Comparison of ENCODE assay signal across 8 mouse cellular contexts in genomic region chr2:80579253-80579891, GRCm38 (mm10). TPM values are rescaled to one million over a fixed set of nuclear protein-coding genes. Genes with fewer than 3 reads are reported as not detected.
DNase-seq lines count a peak whose midpoint lies in the region; ATAC-seq and TF ChIP-seq lines count a peak whose summit lies in the region.

No protein-coding gene starts in this region.

- TF ChIP-seq CTCF in hindbrain, postnatal 0 days (IDR thresholded peaks at IDR 0.05; ENCODE audit: low read depth): no peak

- H3K4me3 ChIP-seq in heart, embryonic 13.5 days: peak overlapping the region; percentile 97
- peak overlapping the region; percentile 92 for H3K4me3 ChIP-seq in hindbrain, postnatal 0 days (ENCODE audit: low read length)

- H3K4me2 ChIP-seq in heart, embryonic 13.5 days: peak overlapping the region; percentile 84
- peak overlapping the region; percentile 67 for H3K4me2 ChIP-seq in hindbrain, postnatal 0 days (ENCODE audit: low read depth, low read length)

- intact Hi-C loops in heart, postnatal 36 days (cut with DNase I): no loop called here

- H3K4me1 ChIP-seq in heart, embryonic 13.5 days: peaks cover 34% of the 10 kb centered on the region
- peaks cover 10% of the 10 kb centered on the region for H3K4me1 ChIP-seq in hindbrain, postnatal 0 days (ENCODE audit: insufficient read depth, low read length)

- no peak for DNase-seq in heart, postnatal 36 days
- DNase-seq in hindbrain, postnatal 0 days (ENCODE audit: low spot score): no peak
- DNase-seq in urinary bladder, postnatal 14 days (ENCODE audit: low spot score): no peak
- no peak for DNase-seq in layer of hippocampus, postnatal 10 days (ENCODE audit: low spot score in 2 of 2)

- peak overlapping the region; percentile 71 for H3K9ac ChIP-seq in heart, embryonic 13.5 days
- H3K9ac ChIP-seq in hindbrain, postnatal 0 days (replicated peaks; ENCODE audit: low read length): no peak overlapping the region

- ATAC-seq in heart, embryonic 13.5 days (ENCODE audit: extremely low read depth, insufficient number of reproducible peaks, low FRiP score, low TSS enrichment): no peak
- ATAC-seq in common myeloid progenitor, adult 5-6 weeks (replicated peaks; ENCODE audit: low read depth, poor library complexity, severe bottlenecking): peak; percentile 50
- ATAC-seq in hindbrain, postnatal 0 days: no peak
- ATAC-seq in monocyte, adult 5-6 weeks (replicated peaks; ENCODE audit: insufficient number of reproducible peaks, low FRiP score, low TSS enrichment, poor library complexity, severe bottlenecking): peak; percentile 57
- ATAC-seq in erythroid progenitor cell, adult 5-6 weeks (replicated peaks; ENCODE audit: low FRiP score, poor library complexity, severe bottlenecking): no peak

- no peak overlapping the region; the same call in 1 of the 2 replicates for H3K27ac ChIP-seq in heart, embryonic 13.5 days (replicated peaks)
- no peak overlapping the region for H3K27ac ChIP-seq in hindbrain, postnatal 0 days

- H3K27me3 ChIP-seq in heart, embryonic 13.5 days (replicated peaks): no peaks in the 10 kb centered on the region
- no peaks in the 10 kb centered on the region for H3K27me3 ChIP-seq in hindbrain, postnatal 0 days (ENCODE audit: insufficient read depth, low read length)

- H3K9me3 ChIP-seq in heart, embryonic 13.5 days: 0 out of 2 replicates have a peak, but pooled peaks cover 6% of the 10 kb centered on the region
- no peaks in the 10 kb centered on the region for H3K9me3 ChIP-seq in hindbrain, postnatal 0 days (ENCODE audit: low read length)

- no peaks in the 10 kb centered on the region for H3K36me3 ChIP-seq in heart, embryonic 13.5 days
- H3K36me3 ChIP-seq in hindbrain, postnatal 0 days (ENCODE audit: insufficient read depth, low read length): no peaks in the 10 kb centered on the region

- WGBS in heart, embryonic 13.5 days: 38% methylated on average over 6 of the region's 6 CpGs
- WGBS in hindbrain, postnatal 0 days: 42% methylated on average over 6 of the region's 6 CpGs

RNA-seq across cellular contexts. Expression of gene Nckap1, which starts 1.8 kb away (rescaled TPM):
- 48.8 and 50.3 TPM in 2 replicates for polyA plus RNA-seq in heart, embryonic 13.5 days (2015; fragmentation: Nextera tagmentation; extraction: Ambion mirVana)
- 10 to 100 TPM; 61.8 to 64.2 TPM for total RNA-seq in heart, postnatal 36 days (2021)
- total RNA-seq in common myeloid progenitor, adult 5-6 weeks (2017): 14.7 and 16.3 TPM in 2 replicates
- 112 and 119 TPM in 2 replicates for total RNA-seq in hindbrain, postnatal 0 days (2014; rRNA removed)
- polyA plus RNA-seq in hindbrain, postnatal 0 days (2015; fragmentation: Nextera tagmentation; extraction: Ambion mirVana): 80.2 and 81.9 TPM in 2 replicates
- 3.9 to 7.5 TPM (median 5.4 TPM) in 3 replicates for total RNA-seq in monocyte, adult 5-6 weeks (2017)
- 100 to 1,000 TPM; 396 to 411 TPM for total RNA-seq in layer of hippocampus, postnatal 10 days (2021)
- 4.6 and 5.0 TPM in 2 replicates for total RNA-seq in erythroid progenitor cell, adult 5-6 weeks (2015; ENCODE audit: low replicate concordance)
- total RNA-seq in erythroid progenitor cell, adult 5-6 weeks (2017; ENCODE audit: low replicate concordance): 11.1 and 20.8 TPM in 2 replicates

RNA-seq across cellular contexts. Expression of gene Dusp19, which starts 37.5 kb away (rescaled TPM):
- 8.9 and 9.2 TPM in 2 replicates for polyA plus RNA-seq in heart, embryonic 13.5 days (2015; fragmentation: Nextera tagmentation; extraction: Ambion mirVana)
- 1 to 10 TPM; 7.9 to 9.8 TPM for total RNA-seq in heart, postnatal 36 days (2021)
- 8.8 and 9.6 TPM in 2 replicates for total RNA-seq in common myeloid progenitor, adult 5-6 weeks (2017)
- 14.7 and 17.5 TPM in 2 replicates for total RNA-seq in hindbrain, postnatal 0 days (2014; rRNA removed)
- 11.4 and 11.5 TPM in 2 replicates for polyA plus RNA-seq in hindbrain, postnatal 0 days (2015; fragmentation: Nextera tagmentation; extraction: Ambion mirVana)
- 0.95 to 8.0 TPM (median 4.7 TPM) in 3 replicates for total RNA-seq in monocyte, adult 5-6 weeks (2017)
- total RNA-seq in layer of hippocampus, postnatal 10 days (2021): 10 to 100 TPM; 18.4 to 21.1 TPM
- total RNA-seq in erythroid progenitor cell, adult 5-6 weeks (2015; ENCODE audit: low replicate concordance): 3.6 and 6.7 TPM in 2 replicates
- total RNA-seq in erythroid progenitor cell, adult 5-6 weeks (2017; ENCODE audit: low replicate concordance): not detected in 2 replicates

RNA-seq across cellular contexts. Expression of gene Nup35, which starts 37.7 kb away (rescaled TPM):
- 23.5 and 24.8 TPM in 2 replicates for polyA plus RNA-seq in heart, embryonic 13.5 days (2015; fragmentation: Nextera tagmentation; extraction: Ambion mirVana)
- total RNA-seq in heart, postnatal 36 days (2021): 1 to 10 TPM; 5.4 to 6.0 TPM
- total RNA-seq in common myeloid progenitor, adult 5-6 weeks (2017): 42.8 and 48.1 TPM in 2 replicates
- total RNA-seq in hindbrain, postnatal 0 days (2014; rRNA removed): 42.4 and 48.1 TPM in 2 replicates
- polyA plus RNA-seq in hindbrain, postnatal 0 days (2015; fragmentation: Nextera tagmentation; extraction: Ambion mirVana): 30.4 and 32.4 TPM in 2 replicates
- total RNA-seq in monocyte, adult 5-6 weeks (2017): 17.7 to 27.2 TPM (median 21.5 TPM) in 3 replicates
- total RNA-seq in layer of hippocampus, postnatal 10 days (2021): 10 to 100 TPM; 23.3 to 24.6 TPM
- 34.0 and 64.2 TPM in 2 replicates for total RNA-seq in erythroid progenitor cell, adult 5-6 weeks (2015; ENCODE audit: low replicate concordance)
- 43.5 and 56.1 TPM in 2 replicates for total RNA-seq in erythroid progenitor cell, adult 5-6 weeks (2017; ENCODE audit: low replicate concordance)

Comparison
In these comparisons a context has a peak if more than half of its experiments do, and no peak if none do; other contexts are left out.
1. ATAC-seq: peak in common myeloid progenitor, adult 5-6 weeks (single experiment) and monocyte, adult 5-6 weeks (single experiment); none in heart, embryonic 13.5 days (single experiment), hindbrain, postnatal 0 days (single experiment) and erythroid progenitor cell, adult 5-6 weeks (single experiment).